Mouse (Mus musculus) retina, postnatal 7 days (tissue): ENCODE data around the gene Cnrip1.

Experiments used
- DNase-seq: peaks from one replicate; pipeline ENCODE4 v3.0.0-alpha.2; 2012; ENCODE audit warnings: low read depth, low spot score

Cnrip1 gene

DNA sequence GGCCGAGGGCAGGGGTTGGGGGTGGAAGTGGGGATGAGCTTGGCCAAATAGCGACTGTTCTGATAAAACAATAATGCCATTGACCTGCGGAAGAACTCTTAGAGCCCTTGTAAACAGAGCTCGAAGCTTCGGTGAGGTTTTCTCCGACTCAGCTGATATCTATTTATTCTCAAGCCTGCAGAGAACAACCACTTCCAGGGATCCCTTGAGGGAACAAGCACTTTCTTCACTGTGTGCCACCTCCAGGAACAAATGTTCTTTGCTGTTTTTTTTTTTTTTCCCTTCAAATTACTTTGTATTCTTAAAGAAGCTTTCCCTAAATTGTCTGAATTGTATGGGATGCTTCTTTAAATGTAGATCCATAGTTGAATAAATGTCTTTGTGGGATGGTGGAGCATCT lies 56.0 kb downstream of the Cnrip1 start:
- DNase-seq: no peak

DNA sequence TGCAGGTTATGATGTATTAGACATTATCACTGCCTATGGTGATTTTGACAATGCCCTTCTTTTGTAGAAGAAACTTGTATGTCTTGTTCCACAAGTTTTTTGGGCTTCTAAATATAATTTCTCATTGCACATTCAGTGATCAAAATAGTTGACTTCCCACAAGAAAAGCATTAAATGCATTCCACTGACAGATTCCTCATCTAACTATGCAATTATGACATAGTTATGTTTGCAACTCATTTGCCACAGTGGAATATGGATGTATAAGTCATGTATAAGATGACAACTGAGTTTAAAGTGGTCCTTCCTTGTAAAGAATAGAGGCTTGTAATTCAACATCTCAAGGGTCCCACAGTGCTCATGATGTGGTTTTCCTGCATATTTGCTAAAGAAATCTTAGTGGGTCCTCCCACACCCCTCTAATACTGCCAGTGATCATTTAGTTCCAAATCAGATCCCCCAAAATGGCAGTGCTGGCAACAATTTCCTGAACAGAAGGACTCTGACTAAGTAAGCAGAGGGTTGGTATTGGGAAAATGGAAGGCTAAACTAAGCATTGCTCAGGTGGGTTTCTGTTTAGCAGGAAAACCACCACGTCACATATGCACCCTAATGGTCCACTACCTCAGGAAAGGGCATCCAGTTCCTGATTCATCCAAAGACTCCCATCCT lies 61.2 kb downstream of the Cnrip1 start:
- no peak for DNase-seq

DNA sequence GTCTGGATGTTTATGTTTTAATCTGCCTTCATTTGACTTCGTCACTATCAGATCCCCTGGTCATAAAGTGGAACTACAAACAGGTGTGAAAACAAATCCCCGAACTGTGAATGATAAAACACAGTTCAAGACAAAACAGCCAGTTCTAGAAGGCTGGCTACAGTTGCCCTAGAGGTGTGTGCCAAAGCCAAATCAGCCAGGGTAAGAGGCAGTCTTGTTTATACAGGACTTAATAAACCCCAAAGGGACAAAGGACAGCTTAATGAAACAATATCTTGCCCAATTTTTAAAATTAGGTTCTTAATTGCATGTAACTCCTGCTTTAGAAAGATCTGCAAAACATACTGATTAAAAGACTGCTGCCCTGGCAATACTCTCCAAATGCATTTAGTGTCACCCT lies 75.0 kb downstream of the Cnrip1 start:
- DNase-seq: no peak
